Mouse (Mus musculus) lung, postnatal 0 days (tissue): Measurements from ENCODE around the gene Ccdc121. TPM values are rescaled to one million over a fixed set of nuclear protein-coding genes. Genes with fewer than 3 reads are reported as not detected.

Experiments used
- ATAC-seq: fragments of 200-750 bp; cut with Nextera tagmentation; 2 replicates; pipeline ENCODE4 v1.8.0; 2017; ENCODE audit warnings: moderate library complexity
- DNase-seq: peaks from one replicate; pipeline ENCODE4 v3.0.0-alpha.2; 2016; ENCODE audit warnings: low spot score
- H3K27ac ChIP-seq: fragments of 300-500 bp; sonication (generic); 2 replicates; pipeline ENCODE4 v1.5.1; 2014; ENCODE audit warnings: antibody characterized with exemption, mild to moderate bottlenecking, low read length, mixed read lengths
- H3K27me3 ChIP-seq: fragments of 300-500 bp; sonication (generic); replicated peaks from 2 replicates; pipeline ENCODE4 v1.6.1; 2014; ENCODE audit warnings: low read length, mixed read lengths; ENCODE audit not compliant: insufficient read depth
- H3K36me3 ChIP-seq: fragments of 300-500 bp; sonication (generic); 2 replicates; pipeline ENCODE4 v1.6.1; 2014; ENCODE audit warnings: low read length, mixed read lengths; ENCODE audit not compliant: insufficient read depth
- H3K4me1 ChIP-seq: fragments of 300-500 bp; sonication (generic); 2 replicates; pipeline ENCODE4 v1.6.1; 2014; ENCODE audit warnings: antibody characterized with exemption, low read depth, low read length, mixed read lengths; ENCODE audit not compliant: insufficient read depth
- H3K4me2 ChIP-seq: fragments of 300-500 bp; sonication (generic); replicated peaks from 2 replicates; pipeline ENCODE4 v1.6.1; 2014; ENCODE audit warnings: low read depth, mild to moderate bottlenecking, low read length, moderate library complexity, mixed read lengths
- H3K4me3 ChIP-seq: fragments of 300-500 bp; sonication (generic); 2 replicates; pipeline ENCODE4 v1.5.1; 2014; ENCODE audit warnings: low read depth, low read length
- H3K9ac ChIP-seq: fragments of 300-500 bp; sonication (generic); replicated peaks from 2 replicates; pipeline ENCODE4 v1.6.1; 2014; ENCODE audit warnings: low read depth, mild to moderate bottlenecking
- H3K9me3 ChIP-seq: fragments of 300-500 bp; sonication (generic); 2 replicates; pipeline ENCODE4 v1.6.1; 2016; ENCODE audit warnings: low read length, mixed read lengths
- CTCF ChIP-seq: IDR thresholded peaks from 2 replicates; pipeline ENCODE4 v1.5.1; 2016; ENCODE audit warnings: antibody characterized with exemption, mild to moderate bottlenecking
- EP300 ChIP-seq: IDR thresholded peaks from 2 replicates; pipeline ENCODE4 v1.6.1; 2016; ENCODE audit warnings: antibody characterized with exemption, mild to moderate bottlenecking, control low read depth
- WGBS: fragments of 180-500 bp; shearing (Covaris S2); extraction: QIAGEN DNeasy Blood & Tissue Kit; methylation state at CpG from one replicate; pipeline ENCODE4 v1.1.7; 2014; 5-methylcytosine and 5-hydroxymethylcytosine counted together
- polyA plus RNA-seq: library from polyadenylated mRNA; unstranded; fragments of >200 nt; fragmentation: Nextera tagmentation; extraction: Ambion mirVana; gene quantifications from 2 replicates; pipeline ENCODE4 v1.2.1, GENCODE M21; 2015

Ccdc121 gene
- polyA plus RNA-seq, 1 experiment from 2014 or later: 0.86 TPM

DNA sequence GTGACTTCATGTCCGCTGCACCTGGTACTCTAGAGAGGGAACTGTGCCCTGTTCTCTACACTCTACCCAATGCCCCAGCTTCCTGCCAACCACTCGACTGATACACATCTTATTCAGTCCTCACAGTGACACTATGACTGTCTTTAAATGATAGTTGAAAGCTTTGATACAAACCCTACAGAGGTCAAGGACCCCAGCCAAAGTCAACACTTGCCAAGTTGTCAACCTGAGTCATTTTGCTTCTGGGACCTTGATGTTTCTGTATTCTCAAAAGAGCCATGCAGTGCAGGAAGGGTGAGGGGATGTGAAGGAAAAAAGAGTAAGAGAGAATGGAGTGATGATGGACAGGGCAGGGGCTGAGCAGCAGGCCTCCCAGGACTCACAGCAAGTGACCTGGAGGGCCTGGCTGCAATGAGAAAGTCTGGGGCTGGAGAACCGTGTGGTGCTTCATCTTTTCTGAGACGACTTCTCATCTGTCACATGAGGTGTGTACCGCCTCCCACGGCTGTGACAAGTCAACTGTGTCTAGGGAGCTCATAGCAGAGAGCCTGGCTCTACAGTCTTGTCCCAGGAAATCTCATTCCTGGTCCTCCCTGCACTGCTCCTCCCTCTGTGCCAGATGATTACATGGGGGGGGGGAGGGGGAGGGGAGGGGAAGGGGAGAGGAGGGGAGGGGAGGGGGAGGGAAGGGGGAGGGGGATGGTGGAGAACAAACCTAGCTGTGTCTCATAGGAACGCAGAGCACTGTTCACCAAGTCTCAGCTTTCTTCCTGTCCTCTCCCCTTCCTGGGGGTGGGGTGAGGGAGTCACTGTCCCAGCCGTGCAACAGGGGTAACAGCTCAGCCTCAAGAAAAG is 49.0 kb downstream of the Ccdc121 start:
- TF ChIP-seq CTCF (no peak), EP300 (no peak)
- Histone ChIP-seq H3K4me2 (no peak overlapping the region), H3K4me1 (no peaks in the 10 kb centered on the region), H3K9ac (no peak overlapping the region), H3K27ac (no peak overlapping the region), H3K36me3 (no peaks in the 10 kb centered on the region), H3K4me3 (no peak overlapping the region), H3K27me3 (no peaks in the 10 kb centered on the region), H3K9me3 (no peaks in the 10 kb centered on the region)
- no peak for ATAC-seq
- 34% methylated on average over 8 of the region's 8 CpGs for WGBS
- no peak for DNase-seq

DNA sequence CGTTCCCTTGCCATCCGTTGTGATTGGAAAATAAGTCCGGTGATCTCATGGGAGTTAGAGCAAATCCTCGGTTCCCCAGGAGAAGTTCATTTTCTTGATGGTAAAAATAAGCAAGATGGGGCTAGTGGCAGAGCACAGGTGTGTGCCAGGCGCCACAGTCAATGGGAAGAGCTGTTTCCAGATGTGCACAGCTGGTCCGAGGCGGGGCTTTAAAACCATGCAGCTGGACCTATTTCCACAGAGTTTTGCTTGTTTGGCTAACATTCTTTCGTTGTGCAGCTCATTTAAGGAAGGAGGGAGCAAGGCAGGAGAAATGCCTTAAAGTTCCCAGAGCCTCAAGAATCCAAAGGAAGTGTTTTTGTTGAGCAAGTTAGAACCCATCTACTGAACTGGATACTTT is 49.8 kb downstream of the Ccdc121 start:
- Histone ChIP-seq H3K4me1 (no peaks in the 10 kb centered on the region), H3K27me3 (no peaks in the 10 kb centered on the region), H3K9ac (no peak overlapping the region), H3K4me3 (no peak overlapping the region), H3K27ac (no peak overlapping the region), H3K9me3 (no peaks in the 10 kb centered on the region), H3K36me3 (no peaks in the 10 kb centered on the region), H3K4me2 (no peak overlapping the region)
- DNase-seq (peak; percentile 35), ATAC-seq (peak; percentile 41; the same call in 1 of the 2 replicates)
- WGBS: 74% methylated on average over 8 of the region's 8 CpGs
- TF ChIP-seq CTCF (no peak), EP300 (no peak)

DNA sequence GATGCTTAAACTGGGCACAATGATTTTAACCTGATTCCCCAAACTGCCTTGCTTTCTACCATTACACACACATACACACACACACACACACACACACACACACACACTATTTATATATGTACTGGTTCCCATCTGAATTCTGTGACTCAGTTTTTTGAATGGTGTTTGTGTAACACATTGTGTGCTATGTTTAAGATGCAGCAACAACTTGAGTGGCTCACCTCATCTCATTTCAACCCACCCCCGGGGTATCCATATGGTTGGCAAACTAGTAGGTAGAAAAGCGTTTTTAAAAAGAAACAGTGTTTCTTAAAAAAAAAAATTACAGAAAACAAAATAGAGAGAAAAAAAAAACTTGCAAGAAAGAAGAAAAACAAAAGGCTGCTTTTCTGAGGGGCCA is 51.0 kb downstream of the Ccdc121 start:
- ATAC-seq (no peak), DNase-seq (no peak)
- Histone ChIP-seq H3K27me3 (no peaks in the 10 kb centered on the region), H3K4me3 (no peak overlapping the region), H3K27ac (no peak overlapping the region), H3K4me2 (no peak overlapping the region), H3K36me3 (no peaks in the 10 kb centered on the region), H3K9me3 (no peaks in the 10 kb centered on the region), H3K9ac (no peak overlapping the region), H3K4me1 (no peaks in the 10 kb centered on the region)
- TF ChIP-seq CTCF (no peak), EP300 (no peak)
- WGBS: 74% methylated on average over 2 of the region's 2 CpGs

Other genes with a start within 250 kb of the Ccdc121 start
- 0.25 and 0.30 TPM in 2 replicates for gene Cnih3, start 158.8 kb downstream of the Ccdc121 start, polyA plus RNA-seq
- 1.0 TPM in 2 replicates for gene Dnah14, start 65.1 kb upstream of the Ccdc121 start, polyA plus RNA-seq